Mouse (Mus musculus) embryo, embryonic 9.5 days (tissue): ENCODE data around the gene Prdx5.
A peak's percentile ranks its signal among the peaks of the same experiment; 100 is the strongest.

Experiments
- DNase-seq: peaks from one replicate; pipeline ENCODE4 v3.0.0-alpha.2; 2017; ENCODE audit errors: extremely low spot score

The Prdx5 gene

GRCm38 (mm10) chr19:6909507-6910289, at the start of gene Prdx5, which contains the start of gene Trmt112:
Prdx5 (minus strand) TSS chr19:6910106.
Trmt112 (plus strand) TSS chr19:6909698.
- DNase-seq: peak; percentile 88

- DNase-seq: no peak
These were observed 46.6 kb upstream of the Prdx5 start for GRCm38 (mm10) chr19:6956461-6956860.

GRCm38 (mm10) chr19:6955424-6955823, 45.5 kb upstream of the Prdx5 start:
- DNase-seq: no peak

- no peak for DNase-seq
These were observed 44.1 kb upstream of the Prdx5 start for GRCm38 (mm10) chr19:6954046-6954445.

GRCm38 (mm10) chr19:6952712-6953037, 42.8 kb upstream of the Prdx5 start:
- no peak for DNase-seq

- peak; percentile 69 for DNase-seq
These were observed 42.2 kb upstream of the Prdx5 start for GRCm38 (mm10) chr19:6951994-6952711.

GRCm38 (mm10) chr19:6951381-6951968, 41.6 kb upstream of the Prdx5 start:
- DNase-seq: peak; percentile 91

GRCm38 (mm10) chr19:6950613-6951153, 40.8 kb upstream of the Prdx5 start:
- peak; percentile 83 for DNase-seq

GRCm38 (mm10) chr19:6949951-6950350, 40.0 kb upstream of the Prdx5 start:
- no peak for DNase-seq

GRCm38 (mm10) chr19:6949532-6949931, 39.6 kb upstream of the Prdx5 start:
- DNase-seq: no peak

GRCm38 (mm10) chr19:6948186-6948585, 38.3 kb upstream of the Prdx5 start:
- DNase-seq: no peak

GRCm38 (mm10) chr19:6947742-6948141, 37.8 kb upstream of the Prdx5 start:
- no peak for DNase-seq

GRCm38 (mm10) chr19:6943709-6944108, 33.8 kb upstream of the Prdx5 start:
- DNase-seq: no peak

GRCm38 (mm10) chr19:6942764-6943163, 32.9 kb upstream of the Prdx5 start:
- no peak for DNase-seq

- DNase-seq: peak; percentile 91
These were observed 32.4 kb upstream of the Prdx5 start, which contains the start of gene Gpr137 for GRCm38 (mm10) chr19:6942249-6942691. Gpr137 (minus strand) TSS chr19:6942480.

- peak; percentile 96 for DNase-seq
These were observed 31.7 kb upstream of the Prdx5 start, which contains the start of gene Bad for GRCm38 (mm10) chr19:6941372-6942248. Bad (plus strand) TSS chr19:6941861.

- no peak for DNase-seq
These were observed 30.8 kb upstream of the Prdx5 start for GRCm38 (mm10) chr19:6940396-6941351.

- no peak for DNase-seq
These were observed 29.4 kb upstream of the Prdx5 start for GRCm38 (mm10) chr19:6939106-6940002.
